Mouse (Mus musculus) R1 (cell line): ENCODE measurements at regions not wholly inside any gene's neighbourhood (a gene's known extent, or its start where the extent isn't known, plus 50 kb on each side); places are given as distances from the start of the nearest gene placed in this dataset.
A peak's percentile ranks its signal among the peaks of the same experiment; 100 is the strongest.
"Not testable (repeated sequence)": the region's sequence is repeated elsewhere in the genome, so short reads cannot be mapped to it uniquely, and the experiment has no call there.

Source experiments
- DNase-seq: peaks from one replicate; pipeline ENCODE4 v3.0.0-alpha.2; 2018; ENCODE audit warnings: low read depth, low spot score

GRCm38 (mm10) chrX:91059251-91059650 lies 167.3 kb downstream of the Gm44 start:
- peak; percentile 10 for DNase-seq

GRCm38 (mm10) chrX:91085137-91085536 lies 193.2 kb downstream of the Gm44 start:
- not testable (repeated sequence) for DNase-seq
